8 mouse cellular contexts compared by ENCODE assay signal in genomic region chr2:122194509-122194929, GRCm38 (mm10). TPM values are rescaled to one million over a fixed set of nuclear protein-coding genes. Genes with fewer than 3 reads are reported as not detected.
A peak's percentile ranks its signal among the peaks of the same experiment; 100 is the strongest.
DNase-seq lines count a peak whose midpoint lies in the region; ATAC-seq and TF ChIP-seq lines count a peak whose summit lies in the region.

No protein-coding gene starts in this region.

- WGBS in kidney, adult 2 months, result 41% methylated on average over 1 of the region's 1 CpGs
- WGBS in intestine, postnatal 0 days, result 50% methylated on average over 1 of the region's 1 CpGs
- 51% methylated on average over 1 of the region's 1 CpGs for WGBS in midbrain, embryonic 15.5 days

- no peak for TF ChIP-seq POLR2A in kidney, adult 2 months (IDR thresholded peaks at IDR 0.05; ENCODE audit: low read depth, low read length)

- TF ChIP-seq CTCF in kidney, adult 2 months (conservative IDR thresholded peaks at IDR 0.05; ENCODE audit: insufficient read depth, insufficient read length, low read depth, low read length), result peak; percentile 51
- peak; percentile 73 for TF ChIP-seq CTCF in intestine, postnatal 0 days (IDR thresholded peaks at IDR 0.05; ENCODE audit: low read depth)

- H3K4me3 ChIP-seq in kidney, adult 2 months (ENCODE audit: insufficient read depth, low read depth, low read length), result no peak overlapping the region
- H3K4me3 ChIP-seq in intestine, postnatal 0 days (ENCODE audit: low read depth, low read length), result no peak overlapping the region
- no peak overlapping the region for H3K4me3 ChIP-seq in midbrain, embryonic 15.5 days

- no peak overlapping the region for H3K27ac ChIP-seq in kidney, adult 2 months (ENCODE audit: insufficient read depth, low read depth, low read length)
- no peak overlapping the region for H3K27ac ChIP-seq in intestine, postnatal 0 days (ENCODE audit: low read depth, low read length)
- H3K27ac ChIP-seq in midbrain, embryonic 15.5 days, result no peak overlapping the region

- no peak overlapping the region for H3K4me2 ChIP-seq in intestine, postnatal 0 days (replicated peaks; ENCODE audit: low read depth)
- H3K4me2 ChIP-seq in midbrain, embryonic 15.5 days, result no peak overlapping the region

- ATAC-seq in intestine, postnatal 0 days, result peak; percentile 43; the same call in 1 of the 2 replicates
- peak; percentile 77 for ATAC-seq in midbrain, embryonic 15.5 days (replicated peaks)

- peak; percentile 63 for DNase-seq in kidney, adult 2 months
- no peak for DNase-seq in kidney, postnatal 10 days
- peak; percentile 51 for DNase-seq in MEL-GATA-1-ER (ENCODE audit: extremely low read depth, low read depth)
- DNase-seq in embryo, embryonic 11.5 days (ENCODE audit: low read depth, low spot score), result peak; percentile 17
- DNase-seq in urinary bladder, adult 18-20 months (ENCODE audit: low spot score in 2 of 2), result no peak
- no peak for DNase-seq in urinary bladder, adult 2 months (ENCODE audit: low spot score)

- H3K9me3 ChIP-seq in intestine, postnatal 0 days (ENCODE audit: control insufficient read depth), result no peaks in the 10 kb centered on the region
- H3K9me3 ChIP-seq in midbrain, embryonic 15.5 days, result no peaks in the 10 kb centered on the region

- H3K27me3 ChIP-seq in kidney, adult 2 months (replicated peaks; ENCODE audit: control insufficient read depth, insufficient read depth, low read length), result no peaks in the 10 kb centered on the region
- H3K27me3 ChIP-seq in intestine, postnatal 0 days (replicated peaks; ENCODE audit: control insufficient read depth, insufficient read depth, low read length), result no peaks in the 10 kb centered on the region
- no peaks in the 10 kb centered on the region for H3K27me3 ChIP-seq in midbrain, embryonic 15.5 days (replicated peaks)

- H3K9ac ChIP-seq in intestine, postnatal 0 days (ENCODE audit: low read depth, low read length), result no peak overlapping the region
- no peak overlapping the region for H3K9ac ChIP-seq in midbrain, embryonic 15.5 days

- no peaks in the 10 kb centered on the region for H3K4me1 ChIP-seq in kidney, adult 2 months (ENCODE audit: control insufficient read depth, insufficient read depth, low read length)
- H3K4me1 ChIP-seq in intestine, postnatal 0 days (replicated peaks; ENCODE audit: control insufficient read depth, insufficient read depth, low read length), result no peaks in the 10 kb centered on the region
- H3K4me1 ChIP-seq in midbrain, embryonic 15.5 days, result no peaks in the 10 kb centered on the region

- H3K36me3 ChIP-seq in kidney, adult 2 months (ENCODE audit: control insufficient read depth, insufficient read depth, low read length), result no peaks in the 10 kb centered on the region
- no peaks in the 10 kb centered on the region for H3K36me3 ChIP-seq in intestine, postnatal 0 days (ENCODE audit: control insufficient read depth, insufficient read depth)
- H3K36me3 ChIP-seq in midbrain, embryonic 15.5 days (replicated peaks), result no peaks in the 10 kb centered on the region

RNA-seq across cellular contexts. Expression of gene Terb2, which starts 8.4 kb away (rescaled TPM):
- polyA plus RNA-seq in kidney, adult 2 months (2012; rRNA removed), result not detected in 2 replicates
- not detected in 2 replicates for polyA plus RNA-seq in intestine, postnatal 0 days (2015; fragmentation: Nextera tagmentation; extraction: Ambion mirVana)
- polyA plus RNA-seq in midbrain, embryonic 15.5 days (2015; fragmentation: Nextera tagmentation; extraction: Ambion mirVana), result not detected in 2 replicates
- not detected in 2 replicates for polyA plus RNA-seq in urinary bladder, adult 2 months (2012; rRNA removed)

RNA-seq across cellular contexts. Expression of gene Patl2, which starts 8.5 kb away (rescaled TPM):
- polyA plus RNA-seq in kidney, adult 2 months (2012; rRNA removed), result 0.04 TPM in 1 of 2 replicates, not detected in the other
- polyA plus RNA-seq in intestine, postnatal 0 days (2015; fragmentation: Nextera tagmentation; extraction: Ambion mirVana), result 0.04 and 0.05 TPM in 2 replicates
- polyA plus RNA-seq in midbrain, embryonic 15.5 days (2015; fragmentation: Nextera tagmentation; extraction: Ambion mirVana), result not detected in 2 replicates
- polyA plus RNA-seq in urinary bladder, adult 2 months (2012; rRNA removed), result not detected in 2 replicates

RNA-seq across cellular contexts. Expression of gene Trim69, which starts 34.0 kb away (rescaled TPM):
- polyA plus RNA-seq in kidney, adult 2 months (2012; rRNA removed), result 0.12 TPM in 1 of 2 replicates, not detected in the other
- polyA plus RNA-seq in intestine, postnatal 0 days (2015; fragmentation: Nextera tagmentation; extraction: Ambion mirVana), result 0.10 TPM in 1 of 2 replicates, not detected in the other
- polyA plus RNA-seq in midbrain, embryonic 15.5 days (2015; fragmentation: Nextera tagmentation; extraction: Ambion mirVana), result not detected in 2 replicates
- 0.04 and 0.06 TPM in 2 replicates for polyA plus RNA-seq in urinary bladder, adult 2 months (2012; rRNA removed)

RNA-seq across cellular contexts. Expression of gene Sord, which starts 40.0 kb away (rescaled TPM):
- 566 and 646 TPM in 2 replicates for polyA plus RNA-seq in kidney, adult 2 months (2012; rRNA removed)
- polyA plus RNA-seq in intestine, postnatal 0 days (2015; fragmentation: Nextera tagmentation; extraction: Ambion mirVana), result 136 and 172 TPM in 2 replicates
- polyA plus RNA-seq in midbrain, embryonic 15.5 days (2015; fragmentation: Nextera tagmentation; extraction: Ambion mirVana), result 20.5 and 22.2 TPM in 2 replicates
- polyA plus RNA-seq in urinary bladder, adult 2 months (2012; rRNA removed), result 57.5 and 74.7 TPM in 2 replicates

RNA-seq across cellular contexts. Expression of gene B2m, which starts 47.0 kb away (rescaled TPM):
- 577 and 854 TPM in 2 replicates for polyA plus RNA-seq in kidney, adult 2 months (2012; rRNA removed)
- polyA plus RNA-seq in intestine, postnatal 0 days (2015; fragmentation: Nextera tagmentation; extraction: Ambion mirVana), result 2,008 and 2,179 TPM in 2 replicates
- polyA plus RNA-seq in midbrain, embryonic 15.5 days (2015; fragmentation: Nextera tagmentation; extraction: Ambion mirVana), result 85.7 and 94.6 TPM in 2 replicates
- polyA plus RNA-seq in urinary bladder, adult 2 months (2012; rRNA removed), result 721 and 902 TPM in 2 replicates

Comparison
In these comparisons a context has a peak if more than half of its experiments do, and no peak if none do; other contexts are left out.
1. DNase-seq: peak in kidney, adult 2 months (single experiment), MEL-GATA-1-ER (single experiment) and embryo, embryonic 11.5 days (single experiment); none in kidney, postnatal 10 days (single experiment), urinary bladder, adult 18-20 months (0 of 2) and urinary bladder, adult 2 months (single experiment).